Mouse (Mus musculus): ENCODE data around the gene Ctnna2.

The Ctnna2 gene

GRCm38 (mm10) chr6:77457919-77458318 is 521.6 kb downstream of the Ctnna2 start:
- no peak for ATAC-seq (ENCODE audit: insufficient number of reproducible peaks, low FRiP score, low TSS enrichment)

- no peak for ATAC-seq (ENCODE audit: insufficient number of reproducible peaks, low FRiP score, low TSS enrichment)
Observed at GRCm38 (mm10) chr6:77446861-77447260, 532.6 kb downstream of the Ctnna2 start.

- ATAC-seq (ENCODE audit: insufficient number of reproducible peaks, low FRiP score, low TSS enrichment), result no peak
Observed at GRCm38 (mm10) chr6:77443906-77444305, 535.6 kb downstream of the Ctnna2 start.

- ATAC-seq (ENCODE audit: insufficient number of reproducible peaks, low FRiP score, low TSS enrichment), result no peak
Observed at GRCm38 (mm10) chr6:77441051-77441450, 538.4 kb downstream of the Ctnna2 start.

- peak; percentile 33; the same call in 1 of the 2 replicates for ATAC-seq (ENCODE audit: insufficient number of reproducible peaks, low FRiP score, low TSS enrichment)
Observed at GRCm38 (mm10) chr6:77430381-77430780, 549.1 kb downstream of the Ctnna2 start.

- peak; percentile 86 for ATAC-seq (ENCODE audit: insufficient number of reproducible peaks, low FRiP score, low TSS enrichment)
Observed at GRCm38 (mm10) chr6:77425746-77426145, 553.8 kb downstream of the Ctnna2 start.

GRCm38 (mm10) chr6:77424826-77425225 is 554.7 kb downstream of the Ctnna2 start:
- ATAC-seq (ENCODE audit: insufficient number of reproducible peaks, low FRiP score, low TSS enrichment), result peak; percentile 59

- no peak for ATAC-seq (ENCODE audit: insufficient number of reproducible peaks, low FRiP score, low TSS enrichment)
Observed at GRCm38 (mm10) chr6:77421564-77422139, 557.8 kb downstream of the Ctnna2 start.

GRCm38 (mm10) chr6:77416999-77417398 is 562.5 kb downstream of the Ctnna2 start:
- ATAC-seq (ENCODE audit: insufficient number of reproducible peaks, low FRiP score, low TSS enrichment), result no peak

- ATAC-seq (ENCODE audit: insufficient number of reproducible peaks, low FRiP score, low TSS enrichment), result no peak
Observed at GRCm38 (mm10) chr6:77413530-77413929, 566.0 kb downstream of the Ctnna2 start.

- no peak for ATAC-seq (ENCODE audit: insufficient number of reproducible peaks, low FRiP score, low TSS enrichment)
Observed at GRCm38 (mm10) chr6:77408481-77408880, 571.0 kb downstream of the Ctnna2 start.

GRCm38 (mm10) chr6:77400751-77401150 is 578.7 kb downstream of the Ctnna2 start:
- no peak for ATAC-seq (ENCODE audit: insufficient number of reproducible peaks, low FRiP score, low TSS enrichment)

- ATAC-seq (ENCODE audit: insufficient number of reproducible peaks, low FRiP score, low TSS enrichment), result no peak
Observed at GRCm38 (mm10) chr6:77391663-77392062, 587.8 kb downstream of the Ctnna2 start.

GRCm38 (mm10) chr6:77381309-77381708 is 598.2 kb downstream of the Ctnna2 start:
- ATAC-seq (ENCODE audit: insufficient number of reproducible peaks, low FRiP score, low TSS enrichment), result no peak

GRCm38 (mm10) chr6:77373132-77373531 is 606.4 kb downstream of the Ctnna2 start:
- no peak for ATAC-seq (ENCODE audit: insufficient number of reproducible peaks, low FRiP score, low TSS enrichment)

- ATAC-seq (ENCODE audit: insufficient number of reproducible peaks, low FRiP score, low TSS enrichment), result no peak
Observed at GRCm38 (mm10) chr6:77371147-77371546, 608.4 kb downstream of the Ctnna2 start.

- no peak for ATAC-seq (ENCODE audit: insufficient number of reproducible peaks, low FRiP score, low TSS enrichment)
Observed at GRCm38 (mm10) chr6:77358471-77358837, 621.0 kb downstream of the Ctnna2 start.

GRCm38 (mm10) chr6:77357748-77358470 is 621.6 kb downstream of the Ctnna2 start:
- peak; percentile 92 for ATAC-seq (ENCODE audit: insufficient number of reproducible peaks, low FRiP score, low TSS enrichment)

GRCm38 (mm10) chr6:77354826-77355225 is 624.7 kb downstream of the Ctnna2 start:
- no peak for ATAC-seq (ENCODE audit: insufficient number of reproducible peaks, low FRiP score, low TSS enrichment)

- ATAC-seq (ENCODE audit: insufficient number of reproducible peaks, low FRiP score, low TSS enrichment), result no peak
Observed at GRCm38 (mm10) chr6:77343781-77344180, 635.7 kb downstream of the Ctnna2 start.

- ATAC-seq (ENCODE audit: insufficient number of reproducible peaks, low FRiP score, low TSS enrichment), result no peak
Observed at GRCm38 (mm10) chr6:77335537-77335936, 644.0 kb downstream of the Ctnna2 start.

- ATAC-seq (ENCODE audit: insufficient number of reproducible peaks, low FRiP score, low TSS enrichment), result no peak
Observed at GRCm38 (mm10) chr6:77324748-77325147, 654.8 kb downstream of the Ctnna2 start.

Measured in cerebellum, adult (tissue).